Mouse (Mus musculus): ENCODE data around the gene Fggy. TPM values are rescaled to one million over a fixed set of nuclear protein-coding genes. Genes with fewer than 3 reads are reported as not detected.

Gene Fggy
- total and polyA plus RNA-seq, 3 experiments, result not detected

GRCm38 (mm10) chr4:95603254-95603653 lies 45.9 kb downstream of the Fggy start:
- TF ChIP-seq MYC (IDR thresholded peaks at IDR 0.05; ENCODE audit: low read depth, low read length), result no peak
- no peak for TF ChIP-seq TAL1 (IDR thresholded peaks at IDR 0.05; ENCODE audit: low read length)
- TF ChIP-seq POLR2AphosphoS5 (IDR thresholded peaks at IDR 0.05; ENCODE audit: borderline replicate concordance, low read depth, low read length), result no peak
- no peak for TF ChIP-seq ZC3H11A (IDR thresholded peaks at IDR 0.05; ENCODE audit: low read depth, low read length)
- no peak for DNase-seq (ENCODE audit: low read depth, low spot score)
- no peaks in the 10 kb centered on the region for H3K27me3 ChIP-seq (ENCODE audit: control insufficient read depth in 1 of 2, insufficient read depth in 2 of 2, low read length in 2 of 2)
- H3K9ac ChIP-seq (ENCODE audit: control insufficient read depth, low read depth, low read length, poor library complexity, severe bottlenecking), result no peak overlapping the region
- no peak overlapping the region for H3K4me3 ChIP-seq (ENCODE audit: control insufficient read depth in 1 of 2, insufficient read depth in 1 of 2, low read depth in 2 of 2, low read length in 2 of 2)
- H3K36me3 ChIP-seq (ENCODE audit: control insufficient read depth in 1 of 2, insufficient read depth in 2 of 2, low read length in 2 of 2), result no peaks in the 10 kb centered on the region
- H3K4me1 ChIP-seq (ENCODE audit: control insufficient read depth in 1 of 2, insufficient read depth in 2 of 2, low read length in 2 of 2), result no peaks in the 10 kb centered on the region
- no peaks in the 10 kb centered on the region for H3K9me3 ChIP-seq (replicated peaks; ENCODE audit: insufficient read depth, low read length)
- no peak overlapping the region for H3K27ac ChIP-seq (ENCODE audit: control insufficient read depth, low read depth, low read length)
- no peaks in the 10 kb centered on the region for H3K79me2 ChIP-seq (ENCODE audit: control insufficient read depth, insufficient read depth, low read length, poor library complexity)

GRCm38 (mm10) chr4:95610663-95611062 lies 53.4 kb downstream of the Fggy start:
- no peaks in the 10 kb centered on the region for H3K4me1 ChIP-seq (ENCODE audit: control insufficient read depth in 1 of 2, insufficient read depth in 2 of 2, low read length in 2 of 2)
- no peak overlapping the region for H3K9ac ChIP-seq (ENCODE audit: control insufficient read depth, low read depth, low read length, poor library complexity, severe bottlenecking)
- no peak overlapping the region for H3K4me3 ChIP-seq (ENCODE audit: control insufficient read depth in 1 of 2, insufficient read depth in 1 of 2, low read depth in 2 of 2, low read length in 2 of 2)
- TF ChIP-seq ZC3H11A (IDR thresholded peaks at IDR 0.05; ENCODE audit: low read depth, low read length), result no peak
- TF ChIP-seq EP300 (IDR thresholded peaks at IDR 0.05; ENCODE audit: low read depth in 1 of 2, low read length in 2 of 2), result no peak
- no peak for TF ChIP-seq UBTF (IDR thresholded peaks at IDR 0.05; ENCODE audit: borderline replicate concordance, insufficient read depth, low read depth, low read length)
- TF ChIP-seq NELFE (IDR thresholded peaks at IDR 0.05; ENCODE audit: low read depth, low read length), result no peak
- TF ChIP-seq CHD1 (IDR thresholded peaks at IDR 0.05; ENCODE audit: low read depth, low read length), result no peak
- no peak for TF ChIP-seq CHD2 (IDR thresholded peaks at IDR 0.05; ENCODE audit: low read length)
- no peak for TF ChIP-seq KAT2A (conservative IDR thresholded peaks at IDR 0.05; ENCODE audit: low read depth, low read length)
- TF ChIP-seq MAFK (IDR thresholded peaks at IDR 0.05; ENCODE audit: borderline replicate concordance, low read depth, low read length), result no peak
- no peak for TF ChIP-seq TAL1 (IDR thresholded peaks at IDR 0.05; ENCODE audit: low read length)
- TF ChIP-seq USF2 (IDR thresholded peaks at IDR 0.05; ENCODE audit: borderline replicate concordance in 1 of 2, insufficient read depth in 1 of 2, low read depth in 1 of 2, low read length in 2 of 2), result no peak
- TF ChIP-seq ELF1 (IDR thresholded peaks at IDR 0.05; ENCODE audit: low read depth, low read length), result no peak
- TF ChIP-seq MYB (IDR thresholded peaks at IDR 0.05; ENCODE audit: low read depth, low read length), result no peak
- no peak for TF ChIP-seq GATA1 (IDR thresholded peaks at IDR 0.05; ENCODE audit: low read depth, low read length)
- TF ChIP-seq MAZ (IDR thresholded peaks at IDR 0.05; ENCODE audit: low read depth, low read length), result no peak
- TF ChIP-seq TCF12 (IDR thresholded peaks at IDR 0.05; ENCODE audit: low read depth, low read length), result no peak
- TF ChIP-seq POLR2A (IDR thresholded peaks at IDR 0.05; ENCODE audit: control insufficient read depth in 1 of 2, insufficient read depth in 1 of 2, low read depth in 1 of 2, low read length in 2 of 2, poor library complexity in 1 of 2), result no peak
- no peak for TF ChIP-seq MEF2A (IDR thresholded peaks at IDR 0.05; ENCODE audit: extremely low read depth, insufficient replicate concordance, low read depth, low read length, poor library complexity, severe bottlenecking)
- no peak for TF ChIP-seq RCOR1 (IDR thresholded peaks at IDR 0.05; ENCODE audit: low read depth, low read length)
- TF ChIP-seq USF1 (IDR thresholded peaks at IDR 0.05; ENCODE audit: low read depth, low read length), result no peak
- no peak for TF ChIP-seq SMC3 (IDR thresholded peaks at IDR 0.05; ENCODE audit: low read depth, low read length)
- no peaks in the 10 kb centered on the region for H3K36me3 ChIP-seq (ENCODE audit: control insufficient read depth in 1 of 2, insufficient read depth in 2 of 2, low read length in 2 of 2)
- H3K27me3 ChIP-seq (ENCODE audit: control insufficient read depth in 1 of 2, insufficient read depth in 2 of 2, low read length in 2 of 2), result no peaks in the 10 kb centered on the region
- H3K27ac ChIP-seq (ENCODE audit: control insufficient read depth, low read depth, low read length), result no peak overlapping the region
- H3K79me2 ChIP-seq (ENCODE audit: control insufficient read depth, insufficient read depth, low read length, poor library complexity), result no peaks in the 10 kb centered on the region
- H3K9me3 ChIP-seq (replicated peaks; ENCODE audit: insufficient read depth, low read length), result no peaks in the 10 kb centered on the region
- DNase-seq (ENCODE audit: low read depth, low spot score), result no peak
